Mouse (Mus musculus): ENCODE data around the gene Castor1.

Gene Castor1

GRCm38 (mm10) chr11:4262847-4263246 lies 44.8 kb downstream of the Castor1 start:
- DNase-seq (ENCODE audit: low spot score): peak; percentile 25

- DNase-seq (ENCODE audit: low spot score): no peak
These were observed 45.3 kb downstream of the Castor1 start for GRCm38 (mm10) chr11:4263296-4263695.

- DNase-seq (ENCODE audit: low spot score): no peak
These were observed 46.0 kb downstream of the Castor1 start for GRCm38 (mm10) chr11:4264066-4264465.

- peak; percentile 49 for DNase-seq (ENCODE audit: low spot score)
These were observed 48.5 kb downstream of the Castor1 start for GRCm38 (mm10) chr11:4266271-4267201.

- no peak for DNase-seq (ENCODE audit: low spot score)
These were observed 49.2 kb downstream of the Castor1 start for GRCm38 (mm10) chr11:4267202-4267578.

- DNase-seq (ENCODE audit: low spot score): no peak
These were observed 50.5 kb downstream of the Castor1 start for GRCm38 (mm10) chr11:4268500-4268899.

GRCm38 (mm10) chr11:4270744-4271459 lies 52.9 kb downstream of the Castor1 start:
- no peak for DNase-seq (ENCODE audit: low spot score)

GRCm38 (mm10) chr11:4271544-4271943 lies 53.5 kb downstream of the Castor1 start:
- no peak for DNase-seq (ENCODE audit: low spot score)
